Mouse (Mus musculus) ES-Bruce4 (cell line): ENCODE data around the gene Olfr1497. TPM values are rescaled to one million over a fixed set of nuclear protein-coding genes. Genes with fewer than 3 reads are reported as not detected.

ENCODE experiments used
- H3K27ac ChIP-seq: 2 replicates; pipeline ENCODE4 v1.5.1; 2012; ENCODE audit warnings: low read length, inconsistent platforms; ENCODE audit not compliant: insufficient read depth
- H3K27me3 ChIP-seq: 2 replicates; pipeline ENCODE4 v1.6.1; 2012; ENCODE audit warnings: mild to moderate bottlenecking, low read length, inconsistent platforms; ENCODE audit not compliant: control insufficient read depth, poor library complexity, insufficient read depth, severe bottlenecking
- H3K36me3 ChIP-seq: 2 replicates; pipeline ENCODE4 v1.6.1; 2012; ENCODE audit warnings: inconsistent platforms, mild to moderate bottlenecking, low read length, moderate library complexity; ENCODE audit not compliant: control insufficient read depth, poor library complexity, insufficient read depth, severe bottlenecking
- H3K4me1 ChIP-seq: one replicate; pipeline ENCODE4 v1.8.1; 2011; ENCODE audit warnings: low read length; ENCODE audit not compliant: control insufficient read depth, insufficient read depth
- H3K4me3 ChIP-seq: 2 replicates; pipeline ENCODE4 v1.5.1; 2011; ENCODE audit warnings: low read depth, mild to moderate bottlenecking, low read length
- H3K9ac ChIP-seq: 2 replicates; pipeline ENCODE4 v1.6.1; 2012; ENCODE audit warnings: low read depth, mild to moderate bottlenecking, inconsistent platforms; ENCODE audit not compliant: poor library complexity, severe bottlenecking
- H3K9me3 ChIP-seq: replicated peaks from 2 replicates; pipeline ENCODE4 v1.6.1; 2012; ENCODE audit warnings: mild to moderate bottlenecking, low read length, inconsistent platforms; ENCODE audit not compliant: control insufficient read depth, poor library complexity, insufficient read depth, severe bottlenecking
- CTCF ChIP-seq: IDR thresholded peaks from one replicate; pipeline ENCODE4 v1.8.1; 2011; ENCODE audit warnings: low read depth, low read length
- EP300 ChIP-seq: IDR thresholded peaks from 2 replicates; pipeline ENCODE4 v1.6.1; 2011; ENCODE audit warnings: low read depth, low read length; ENCODE audit not compliant: insufficient read depth
- POLR2A ChIP-seq: IDR thresholded peaks from one replicate; pipeline ENCODE4 v1.8.1; 2011; ENCODE audit warnings: low read length; ENCODE audit not compliant: insufficient read depth
- polyA plus RNA-seq: library from polyadenylated mRNA; stranded (reverse); fragments of >200 nt; gene quantifications from 2 replicates; pipeline ENCODE4 v1.2.4, GENCODE M21; 2011; ENCODE audit warnings: low read depth; ENCODE audit not compliant: missing spikeins, insufficient read depth, insufficient read length

The Olfr1497 gene
- polyA plus RNA-seq, 1 experiment, result not detected

GRCm38 (mm10) chr19:13777578-13777977, 20.4 kb downstream of the Olfr1497 start, which contains the start of gene Olfr1496:
TSS of gene Olfr1496 (plus strand) at chr19:13777878.
- Histone ChIP-seq H3K4me3 (no peak within 1 kb of the TSS), H3K27me3 (no peaks in the 10 kb centered on the region), H3K4me1 (no peaks in the 10 kb centered on the region), H3K9ac (no peak within 1 kb of the TSS), H3K27ac (no peak within 1 kb of the TSS), H3K36me3 (no peaks in the 10 kb centered on the region), H3K9me3 (no peaks in the 10 kb centered on the region)
- TF ChIP-seq EP300, result no peak
- no peak for TF ChIP-seq CTCF
- no peak for TF ChIP-seq POLR2A

GRCm38 (mm10) chr19:13768565-13769276, 29.3 kb downstream of the Olfr1497 start:
- Histone ChIP-seq H3K4me1 (no peaks in the 10 kb centered on the region), H3K9ac (no peak overlapping the region), H3K9me3 (no peaks in the 10 kb centered on the region), H3K36me3 (no peaks in the 10 kb centered on the region), H3K27me3 (no peaks in the 10 kb centered on the region), H3K27ac (no peak overlapping the region), H3K4me3 (no peak overlapping the region)
- TF ChIP-seq EP300, result no peak
- TF ChIP-seq POLR2A, result no peak
- no peak for TF ChIP-seq CTCF

- no peaks in the 10 kb centered on the region for H3K36me3 ChIP-seq
- no peak within 1 kb of the TSS for H3K4me3 ChIP-seq
- no peak within 1 kb of the TSS for H3K9ac ChIP-seq
- no peaks in the 10 kb centered on the region for H3K27me3 ChIP-seq
- H3K27ac ChIP-seq, result no peak within 1 kb of the TSS
- TF ChIP-seq EP300 (no peak), CTCF (no peak), POLR2A (no peak)
- no peaks in the 10 kb centered on the region for H3K9me3 ChIP-seq
- H3K4me1 ChIP-seq, result no peaks in the 10 kb centered on the region
Measured at GRCm38 (mm10) chr19:13764306-13764705, 33.7 kb downstream of the Olfr1497 start, which contains the start of gene Olfr1495. TSS of gene Olfr1495 (plus strand) at chr19:13764606.

GRCm38 (mm10) chr19:13749366-13749765, 48.6 kb downstream of the Olfr1497 start:
- Histone ChIP-seq H3K27ac (no peak overlapping the region), H3K4me3 (no peak overlapping the region), H3K27me3 (no peaks in the 10 kb centered on the region), H3K9me3 (no peaks in the 10 kb centered on the region), H3K9ac (no peak overlapping the region), H3K36me3 (no peaks in the 10 kb centered on the region), H3K4me1 (no peaks in the 10 kb centered on the region)
- TF ChIP-seq EP300 (no peak), CTCF (no peak), POLR2A (no peak)

Other genes with a start within 250 kb of the Olfr1497 start
- not detected in 2 replicates for gene Olfr1484, start 214.7 kb downstream of the Olfr1497 start, polyA plus RNA-seq
- gene Olfr1487, start 180.8 kb downstream of the Olfr1497 start, polyA plus RNA-seq, result not detected in 2 replicates
- gene Olfr1489, start 166.6 kb downstream of the Olfr1497 start, polyA plus RNA-seq, result 0.13 TPM in 1 of 2 replicates, not detected in the other
- gene Olfr1490, start 147.1 kb downstream of the Olfr1497 start, polyA plus RNA-seq, result not detected in 2 replicates
- gene Olfr1491, start 100.9 kb downstream of the Olfr1497 start, polyA plus RNA-seq, result not detected in 2 replicates
- not detected in 2 replicates for gene Olfr1493-ps1, start 74.9 kb downstream of the Olfr1497 start, polyA plus RNA-seq
- gene Olfr1494, start 58.5 kb downstream of the Olfr1497 start, polyA plus RNA-seq, result not detected in 2 replicates
- gene Olfr1495, start 33.6 kb downstream of the Olfr1497 start, polyA plus RNA-seq, result not detected in 2 replicates
- not detected in 2 replicates for gene Olfr1496, start 20.3 kb downstream of the Olfr1497 start, polyA plus RNA-seq
- not detected in 2 replicates for gene Olfr1499, start 21.2 kb upstream of the Olfr1497 start, polyA plus RNA-seq
- gene Olfr1500, start 32.3 kb upstream of the Olfr1497 start, polyA plus RNA-seq, result not detected in 2 replicates
- not detected in 2 replicates for gene Olfr1501, start 52.5 kb upstream of the Olfr1497 start, polyA plus RNA-seq
- not detected in 2 replicates for gene Olfr1502, start 63.6 kb upstream of the Olfr1497 start, polyA plus RNA-seq
- not detected in 2 replicates for gene Olfr1504, start 99.7 kb upstream of the Olfr1497 start, polyA plus RNA-seq
- 0.18 TPM in 1 of 2 replicates, not detected in the other for gene Olfr1505, start 115.3 kb upstream of the Olfr1497 start, polyA plus RNA-seq